Mouse (Mus musculus) Patski (cell line): ENCODE measurements around the gene Grik1. TPM values are rescaled to one million over a fixed set of nuclear protein-coding genes. Genes with fewer than 3 reads are reported as not detected.

Source experiments
- ATAC-seq: fragments of 100-300 bp; one replicate; pipeline ENCODE4 v1.8.0; 2021
- CTCF ChIA-PET: fragments of 350-600 bp; sonication (Branson Sonifier 250); formaldehyde crosslinking; loops from one replicate; lab custom pipeline; 2022; ENCODE audit warnings: inconsistent platforms; lab: Charles Lee
- POLR2A ChIA-PET: fragments of 350-600 bp; sonication (Branson Sonifier 250); formaldehyde crosslinking; loops from one replicate; lab custom pipeline; 2022; ENCODE audit warnings: antibody characterized with exemption, inconsistent platforms; lab: Charles Lee
- DNase-seq: peaks from one replicate; pipeline ENCODE4 v3.0.0-alpha.2; 2011; ENCODE audit warnings: low read depth, low spot score
- H3K27me3 ChIP-seq: fragments of 371-371 bp; one replicate; pipeline ENCODE4 v1.5.1; 2021
- CTCF ChIP-seq: fragments of 100-300 bp; IDR thresholded peaks from one replicate; pipeline ENCODE4 v1.5.1; 2021
- in situ Hi-C: fragments of 300-500 bp; cut with MboI; formaldehyde crosslinking; loops from 3 replicates; pipeline ENCODE4 v1.11.1; 2018; ENCODE audit warnings: low pct_unique_long_range_greater_than_20kb, mixed read lengths
- polyA plus RNA-seq: library from polyadenylated mRNA; unstranded; gene quantifications from one replicate; pipeline ENCODE4 v1.2.3, GENCODE M21; 2021

The Grik1 gene
- polyA plus RNA-seq, 1 experiment from 2014 or later = not detected

DNA sequence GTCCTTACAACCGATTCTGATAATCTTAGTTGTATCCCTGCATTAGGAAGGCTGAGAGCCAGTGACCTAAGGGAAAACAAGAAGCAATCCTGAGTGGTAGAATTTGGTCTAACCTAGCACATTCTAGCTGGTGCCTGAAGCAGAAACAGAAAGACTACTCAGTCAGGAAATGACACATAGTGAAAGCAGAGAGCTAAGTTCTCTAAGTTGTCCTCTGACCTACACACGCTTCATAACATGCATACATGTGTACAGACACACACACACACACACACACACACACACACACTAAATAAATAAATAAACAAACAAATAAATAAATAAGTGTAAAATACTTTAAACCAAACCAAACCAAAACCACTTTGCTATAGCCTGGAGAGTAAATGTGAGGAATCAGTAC, 358.7 kb downstream of the Grik1 start:
- in situ Hi-C loops = no loop called here
- DNase-seq (no peak), ATAC-seq (no peak)
- ChIA-PET POLR2A (no interaction called here), CTCF (no interaction called here)
- no peak for TF ChIP-seq CTCF
- H3K27me3 ChIP-seq = no peaks in the 10 kb centered on the region

DNA sequence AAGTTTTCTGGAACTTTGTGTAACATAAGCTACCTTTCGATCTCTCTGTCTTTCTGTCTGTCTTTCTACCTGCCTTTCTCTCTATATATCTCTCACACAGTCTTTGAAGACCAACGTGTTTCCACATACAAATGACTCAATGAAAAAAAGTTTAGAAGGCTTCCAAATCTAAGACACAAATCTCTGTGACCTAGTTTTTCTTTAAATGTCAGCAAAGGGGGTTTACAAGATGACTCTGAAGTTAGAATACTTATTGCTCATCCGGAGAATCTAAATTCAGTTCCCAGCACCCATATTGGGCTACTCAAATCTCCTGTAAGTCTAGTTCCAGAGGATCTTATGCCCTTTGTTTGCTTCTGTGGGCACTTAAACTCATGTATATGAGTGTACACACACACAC, 359.5 kb downstream of the Grik1 start:
- DNase-seq (no peak), ATAC-seq (no peak)
- H3K27me3 ChIP-seq = no peaks in the 10 kb centered on the region
- no peak for TF ChIP-seq CTCF
- in situ Hi-C loops = no loop called here
- ChIA-PET CTCF (no interaction called here), POLR2A (no interaction called here)

- H3K27me3 ChIP-seq = no peaks in the 10 kb centered on the region
- ATAC-seq = no peak
- POLR2A ChIA-PET = no interaction called here
- in situ Hi-C loops = no loop called here
- no peak for TF ChIP-seq CTCF
- DNase-seq = no peak
- CTCF ChIA-PET = interaction anchor here (0.8 to 1.0 kb wide), 2 partner anchors 9 to 75 kb away, joined by 3 read pairs; no protein-coding TSS in a partner anchor
Observed at GRCm38 (mm10) chr16:87928671-87929070, 361.4 kb downstream of the Grik1 start.

DNA sequence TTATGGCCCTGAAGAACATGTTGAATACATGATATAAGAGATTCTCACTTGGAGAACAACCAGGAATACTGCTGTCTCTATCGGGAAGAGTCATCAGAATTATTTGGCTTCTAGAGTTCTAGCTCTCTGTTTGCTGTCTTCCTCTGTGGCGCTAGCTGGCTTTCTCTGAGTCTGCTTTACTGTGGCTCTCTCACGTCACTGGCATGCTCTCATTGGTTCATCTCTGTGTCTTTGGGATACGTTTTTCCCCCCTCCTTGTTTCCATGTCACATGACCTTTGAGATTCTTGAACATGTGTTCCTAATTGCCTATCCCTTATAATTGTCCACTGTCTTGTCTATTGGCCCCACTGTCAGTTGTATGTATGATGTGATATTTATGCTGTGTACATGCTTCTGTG, 372.2 kb downstream of the Grik1 start:
- no peaks in the 10 kb centered on the region for H3K27me3 ChIP-seq
- DNase-seq (no peak), ATAC-seq (no peak)
- POLR2A ChIA-PET = interaction anchor here (0.7 kb wide), 1 partner anchor 20 kb away, joined by 4 read pairs; no protein-coding TSS in a partner anchor
- CTCF ChIA-PET = interaction anchor here (1.2 kb wide), 1 partner anchor 49 kb away, joined by 4 read pairs; no protein-coding TSS in a partner anchor
- no peak for TF ChIP-seq CTCF
- in situ Hi-C loops = no loop called here

GRCm38 (mm10) chr16:87917157-87917546, 372.9 kb downstream of the Grik1 start:
- ATAC-seq (peak; percentile 55), DNase-seq (no peak)
- ChIA-PET CTCF (interaction anchor here (1.2 kb wide), 1 partner anchor 48 kb away, joined by 4 read pairs; no protein-coding TSS in a partner anchor), POLR2A (no interaction called here)
- no peaks in the 10 kb centered on the region for H3K27me3 ChIP-seq
- no peak for TF ChIP-seq CTCF
- in situ Hi-C loops = no loop called here

DNA sequence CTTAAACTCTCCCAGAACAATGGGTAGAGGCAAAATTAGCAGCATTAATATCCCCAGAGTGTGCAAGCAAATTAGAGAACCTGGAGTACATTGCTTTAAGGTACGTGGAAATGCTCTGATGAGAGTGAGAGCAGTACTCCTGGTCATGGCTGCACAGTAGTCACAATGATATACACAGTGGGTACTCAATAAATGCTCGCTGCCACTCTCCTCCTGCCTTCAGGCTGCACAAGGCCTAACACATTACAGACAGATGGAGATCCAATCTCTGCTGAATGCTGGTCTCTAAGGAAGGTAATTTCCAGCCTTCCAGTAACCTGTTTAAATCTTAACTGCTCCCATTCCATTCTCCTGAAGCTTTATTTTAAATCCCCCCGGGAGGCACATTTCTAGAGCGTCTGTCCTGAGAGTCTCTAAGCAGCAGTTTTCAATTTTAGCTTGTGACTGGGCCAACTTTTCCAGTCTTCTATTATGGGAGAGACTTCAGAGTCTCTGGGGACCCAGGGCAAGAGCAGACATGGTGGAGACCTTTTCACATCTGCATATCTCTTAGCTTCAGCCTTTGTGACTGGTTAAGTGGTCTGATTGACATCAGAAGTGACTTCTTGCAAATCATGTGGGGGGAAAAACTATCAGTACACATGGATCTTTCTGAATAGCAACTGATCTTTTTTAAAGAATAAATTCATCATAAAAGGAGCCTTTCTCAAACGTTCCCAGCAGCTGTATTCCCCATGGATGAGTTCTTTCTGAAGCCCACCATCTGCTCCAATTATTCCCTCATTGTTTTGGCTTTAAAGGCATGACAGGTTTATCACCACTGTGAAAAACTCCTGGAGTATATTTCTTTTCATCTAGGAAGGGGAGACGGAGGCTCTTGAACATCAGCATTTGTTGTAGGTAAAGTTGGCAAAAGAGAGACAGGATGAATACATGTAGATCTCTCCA, 373.6 kb downstream of the Grik1 start:
- POLR2A ChIA-PET = no interaction called here
- no peak for DNase-seq
- in situ Hi-C loops = no loop called here
- H3K27me3 ChIP-seq = no peaks in the 10 kb centered on the region
- TF ChIP-seq CTCF = no peak
- CTCF ChIA-PET = interaction anchor here (1.2 kb wide), 1 partner anchor 47 kb away, joined by 4 read pairs; no protein-coding TSS in a partner anchor
- ATAC-seq = no peak

DNA sequence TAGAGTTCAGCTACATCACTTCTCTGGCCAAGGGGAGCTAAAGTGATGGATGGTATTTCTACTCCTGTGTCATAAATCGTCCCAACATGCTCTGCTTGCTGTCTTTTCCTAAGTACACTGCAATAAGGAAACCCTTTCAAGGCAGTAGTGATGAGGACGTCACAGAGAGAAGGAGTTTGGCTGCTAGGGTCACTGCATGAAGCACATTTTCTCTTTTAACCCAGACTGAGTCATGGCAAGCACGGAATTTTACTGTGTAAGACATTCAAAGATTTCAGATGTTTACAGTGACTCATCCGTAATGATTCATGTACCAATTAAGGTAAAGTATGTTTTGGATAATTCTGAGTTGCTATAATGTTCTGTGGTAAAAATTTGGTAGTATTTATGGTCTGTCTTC, 374.9 kb downstream of the Grik1 start:
- DNase-seq = no peak
- peak; percentile 54 for ATAC-seq
- no peak for TF ChIP-seq CTCF
- H3K27me3 ChIP-seq = no peaks in the 10 kb centered on the region
- ChIA-PET CTCF (no interaction called here), POLR2A (no interaction called here)
- in situ Hi-C loops = no loop called here

GRCm38 (mm10) chr16:87913781-87914180, 376.3 kb downstream of the Grik1 start:
- DNase-seq (peak; percentile 44), ATAC-seq (peak; percentile 46)
- ChIA-PET POLR2A (no interaction called here), CTCF (no interaction called here)
- H3K27me3 ChIP-seq = no peaks in the 10 kb centered on the region
- in situ Hi-C loops = no loop called here
- TF ChIP-seq CTCF = no peak

DNA sequence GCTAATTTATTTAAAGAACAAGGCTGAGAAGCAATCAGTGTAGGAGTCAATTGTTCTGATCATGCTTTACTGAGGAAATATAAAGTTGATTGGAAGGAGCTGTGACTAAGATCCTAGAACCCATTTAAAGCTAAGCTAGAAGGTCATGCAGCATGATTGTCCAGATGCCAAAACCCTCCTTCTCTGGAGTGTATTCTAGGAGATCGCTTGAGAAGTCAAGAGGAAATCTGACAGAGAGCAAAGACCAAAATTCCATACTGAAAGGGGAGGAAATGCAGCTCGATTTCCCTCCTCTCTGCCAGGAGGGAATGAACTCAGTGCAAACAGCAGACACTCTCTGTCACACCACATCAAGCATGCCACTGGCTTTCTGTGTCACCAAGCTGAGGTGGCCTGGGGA, 378.9 kb downstream of the Grik1 start:
- H3K27me3 ChIP-seq = no peaks in the 10 kb centered on the region
- ATAC-seq (no peak), DNase-seq (no peak)
- CTCF ChIA-PET = no interaction called here
- TF ChIP-seq CTCF = no peak
- in situ Hi-C loops = no loop called here
- POLR2A ChIA-PET = no interaction called here

DNA sequence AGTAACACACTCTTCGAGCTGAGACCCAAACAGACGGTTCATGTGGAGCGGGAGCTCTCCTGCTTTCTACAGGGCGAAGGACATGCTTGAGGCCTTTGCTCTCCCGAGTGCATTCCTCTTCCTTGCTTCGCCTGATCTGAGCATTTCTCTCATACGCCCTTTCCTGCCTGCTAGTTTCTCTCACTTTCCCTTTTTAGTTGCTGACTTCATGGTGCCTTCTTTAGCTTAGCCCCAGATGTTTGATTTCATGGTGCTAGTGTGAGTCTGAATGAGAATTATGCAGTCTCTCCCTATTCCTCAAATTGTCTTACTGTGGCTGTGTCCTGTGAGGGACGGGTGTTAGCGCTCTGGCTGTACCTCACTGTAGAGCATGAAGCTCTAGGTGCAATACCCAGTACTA, 388.0 kb downstream of the Grik1 start:
- no peak for ATAC-seq
- no peaks in the 10 kb centered on the region for H3K27me3 ChIP-seq
- no peak for TF ChIP-seq CTCF
- no peak for DNase-seq
- in situ Hi-C loops = no loop called here
- POLR2A ChIA-PET = no interaction called here
- CTCF ChIA-PET = no interaction called here

GRCm38 (mm10) chr16:87901189-87901588, 388.9 kb downstream of the Grik1 start:
- no peaks in the 10 kb centered on the region for H3K27me3 ChIP-seq
- in situ Hi-C loops = no loop called here
- TF ChIP-seq CTCF = no peak
- DNase-seq = no peak
- ChIA-PET POLR2A (no interaction called here), CTCF (no interaction called here)
- ATAC-seq = no peak
